In genomic region chr10:14028956-14029355, GRCm38 (mm10) we compare ENCODE assay signal across 23 mouse cellular contexts.
DNase-seq lines count a peak whose midpoint lies in the region; ATAC-seq lines count a peak whose summit lies in the region.
"Had no signal": no experiment of that assay in that cellular context is flagged by ENCODE, and none has a peak within 500 bp of the region (broad histone marks: within the 10 kb centered on the region; RNA-seq: fewer than 3 reads in every experiment).

No protein-coding gene starts in this region.

- ATAC-seq in midbrain, embryonic 11.5 days (ENCODE audit: low FRiP score) = no peak
- no peak for ATAC-seq in midbrain, embryonic 14.5 days (ENCODE audit: low FRiP score, low TSS enrichment)

- no peak overlapping the region for H3K4me3 ChIP-seq in midbrain, embryonic 11.5 days (ENCODE audit: low read depth, low read length)
- H3K4me3 ChIP-seq in midbrain, embryonic 14.5 days (replicated peaks; ENCODE audit: low read depth, low read length) = no peak overlapping the region
- H3K4me3 ChIP-seq: embryonic facial prominence, embryonic 12.5 days; heart, embryonic 13.5 days; hindbrain, embryonic 13.5 days; limb, embryonic 13.5 days; liver, embryonic 13.5 days; midbrain, embryonic 12.5 days had no signal

- no peak overlapping the region for H3K9ac ChIP-seq in midbrain, embryonic 11.5 days (ENCODE audit: low read length)
- H3K9ac ChIP-seq in midbrain, embryonic 14.5 days (replicated peaks; ENCODE audit: low read length) = no peak overlapping the region
- H3K9ac ChIP-seq: embryonic facial prominence, embryonic 12.5 days; heart, embryonic 13.5 days; hindbrain, embryonic 13.5 days; limb, embryonic 13.5 days; liver, embryonic 13.5 days; midbrain, embryonic 12.5 days had no signal

- intact Hi-C loops in gastrocnemius, postnatal 14 days (cut with DNase I; ENCODE audit: low total_unique reads) = no loop called here
- intact Hi-C loops in left cerebral cortex, postnatal 10 days (cut with DNase I) = no loop called here

- H3K36me3 ChIP-seq in midbrain, embryonic 11.5 days (ENCODE audit: control insufficient read depth, insufficient read depth, low read length) = no peaks in the 10 kb centered on the region
- H3K36me3 ChIP-seq in midbrain, embryonic 14.5 days (ENCODE audit: control insufficient read depth, insufficient read depth, low read length) = no peaks in the 10 kb centered on the region
- H3K36me3 ChIP-seq: embryonic facial prominence, embryonic 12.5 days; hindbrain, embryonic 13.5 days; limb, embryonic 13.5 days; liver, embryonic 13.5 days; midbrain, embryonic 12.5 days had no signal

- H3K4me2 ChIP-seq in midbrain, embryonic 11.5 days = no peak overlapping the region
- H3K4me2 ChIP-seq in midbrain, embryonic 14.5 days (ENCODE audit: low read length) = no peak overlapping the region
- H3K4me2 ChIP-seq: embryonic facial prominence, embryonic 12.5 days; heart, embryonic 13.5 days; hindbrain, embryonic 13.5 days; limb, embryonic 13.5 days; liver, embryonic 13.5 days; midbrain, embryonic 12.5 days had no signal

- peak; percentile 28 for DNase-seq in gastrocnemius, postnatal 10 days
- no peak for DNase-seq in gastrocnemius, postnatal 14 days
- peak; percentile 47 for DNase-seq in midbrain, embryonic 11.5 days (ENCODE audit: low spot score, missing footprints)
- DNase-seq in midbrain, embryonic 14.5 days = no peak
- DNase-seq in cerebellum, postnatal 10 days = peak; percentile 71 to 79
- no peak for DNase-seq in left cerebral cortex, postnatal 10 days (ENCODE audit: extremely low spot score in 1 of 2, low spot score in 2 of 2)
- no peak for DNase-seq in adrenal gland, postnatal 36 days
- DNase-seq: adrenal gland, adult 2 months; B cell, adult 2 months; heart, adult 18-20 months; heart, postnatal 14 days; kidney, adult 18-20 months; liver, embryonic 13.5 days; lung, adult 2 months; lung, postnatal 14 days; thymus, adult 2 months had no signal

- H3K4me1 ChIP-seq in midbrain, embryonic 11.5 days (ENCODE audit: control insufficient read depth, insufficient read depth, low read length) = no peaks in the 10 kb centered on the region
- H3K4me1 ChIP-seq in midbrain, embryonic 14.5 days (ENCODE audit: control insufficient read depth, insufficient read depth, low read length) = no peaks in the 10 kb centered on the region
- H3K4me1 ChIP-seq: embryonic facial prominence, embryonic 12.5 days; hindbrain, embryonic 13.5 days; limb, embryonic 13.5 days; liver, embryonic 13.5 days; midbrain, embryonic 12.5 days had no signal

- no peak overlapping the region for H3K27ac ChIP-seq in midbrain, embryonic 11.5 days (ENCODE audit: low read depth, low read length)
- no peak overlapping the region for H3K27ac ChIP-seq in midbrain, embryonic 14.5 days (replicated peaks; ENCODE audit: low read depth, low read length)
- H3K27ac ChIP-seq: embryonic facial prominence, embryonic 12.5 days; heart, embryonic 13.5 days; hindbrain, embryonic 13.5 days; kidney, postnatal 0 days; limb, embryonic 13.5 days; liver, embryonic 13.5 days; midbrain, embryonic 12.5 days; stomach, postnatal 0 days had no signal

- no peaks in the 10 kb centered on the region for H3K27me3 ChIP-seq in midbrain, embryonic 11.5 days (ENCODE audit: control insufficient read depth, insufficient read depth, low read length)
- no peaks in the 10 kb centered on the region for H3K27me3 ChIP-seq in midbrain, embryonic 14.5 days (ENCODE audit: control insufficient read depth, insufficient read depth, low read length)
- H3K27me3 ChIP-seq: embryonic facial prominence, embryonic 12.5 days; heart, embryonic 13.5 days; hindbrain, embryonic 13.5 days; liver, embryonic 13.5 days; midbrain, embryonic 12.5 days had no signal

- 93% methylated on average over 7 of the region's 7 CpGs for WGBS in midbrain, embryonic 11.5 days
- 93% methylated on average over 7 of the region's 7 CpGs for WGBS in midbrain, embryonic 14.5 days

- no peaks in the 10 kb centered on the region for H3K9me3 ChIP-seq in midbrain, embryonic 11.5 days (ENCODE audit: control insufficient read depth, low read length)
- H3K9me3 ChIP-seq in midbrain, embryonic 14.5 days (ENCODE audit: control insufficient read depth, low read length) = no peaks in the 10 kb centered on the region
- H3K9me3 ChIP-seq: embryonic facial prominence, embryonic 12.5 days; heart, embryonic 13.5 days; hindbrain, embryonic 13.5 days; limb, embryonic 13.5 days; liver, embryonic 13.5 days; midbrain, embryonic 12.5 days had no signal

Comparison
In these comparisons a context has a peak if more than half of its experiments do, and no peak if none do; other contexts are left out.
1. DNase-seq: peak in gastrocnemius, postnatal 10 days (single experiment), midbrain, embryonic 11.5 days (single experiment) and cerebellum, postnatal 10 days (2 of 2); none in gastrocnemius, postnatal 14 days (single experiment), midbrain, embryonic 14.5 days (single experiment), left cerebral cortex, postnatal 10 days (0 of 2) and adrenal gland, postnatal 36 days (0 of 2).